Mouse (Mus musculus): Measurements from ENCODE around the gene Gpx2. TPM values are rescaled to one million over a fixed set of nuclear protein-coding genes. Genes with fewer than 3 reads are reported as not detected.

Gene Gpx2
- total and polyA plus RNA-seq, 2 experiments = 0.09 to 0.21 TPM

DNA sequence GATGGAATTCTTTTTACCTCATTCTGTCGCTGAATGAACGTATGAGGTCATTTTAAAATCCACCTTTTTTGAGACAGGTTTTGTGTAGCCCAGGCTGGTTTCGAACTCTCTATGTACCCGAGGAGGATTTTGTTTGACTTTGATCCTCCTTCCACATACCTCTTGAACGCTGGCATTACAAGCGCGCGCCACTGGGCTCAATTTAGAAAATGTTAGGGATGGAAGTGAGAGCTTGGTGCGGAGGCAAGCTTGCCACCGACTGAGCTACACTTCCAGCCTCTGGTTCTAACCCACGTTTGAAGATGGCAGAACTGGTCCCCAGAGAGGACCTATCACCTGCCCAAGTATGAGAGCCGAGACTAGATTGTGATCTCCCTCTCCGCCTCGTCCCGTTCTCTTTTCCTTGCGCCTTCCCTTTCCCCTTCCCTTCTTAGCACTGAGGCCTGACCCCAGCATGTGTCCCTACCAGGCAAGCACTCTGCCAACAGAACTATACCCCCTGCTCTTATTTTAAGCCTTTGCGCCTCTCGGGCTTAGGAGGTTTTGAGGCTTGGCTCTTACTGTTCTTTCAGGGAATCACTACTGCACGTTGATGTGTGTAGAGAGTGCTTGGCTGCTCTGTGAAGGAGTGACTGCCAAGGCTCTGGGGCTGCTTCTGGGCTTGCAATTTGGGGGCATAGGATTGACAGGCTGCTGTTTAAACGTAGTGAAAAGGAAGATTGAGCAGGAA is 29.3 kb downstream of the Gpx2 start:
- Histone ChIP-seq H3K79me2 (ENCODE audit: control insufficient read depth, insufficient read depth, low read length) (peaks cover 10% of the 10 kb centered on the region; the same call in 1 of the 2 replicates), H3K4me1 (ENCODE audit: control insufficient read depth, insufficient read depth, low read length) (peaks cover 4% of the 10 kb centered on the region; the same call in 1 of the 2 replicates), H3K36me3 (ENCODE audit: control insufficient read depth, insufficient read depth, low read length) (no peaks in the 10 kb centered on the region), H3K4me3 (ENCODE audit: insufficient read depth, low read depth, low read length) (peak overlapping the region; percentile 84), H3K9ac (ENCODE audit: low read depth, low read length) (peak overlapping the region; percentile 82), H3K27me3 (ENCODE audit: control insufficient read depth, insufficient read depth, low read length) (no peaks in the 10 kb centered on the region), H3K27ac (replicated peaks; ENCODE audit: insufficient read depth, low read depth, low read length) (peak overlapping the region; percentile 92)
- WGBS = 24% methylated on average over 20 of the region's 20 CpGs
- peak; percentile 12 for DNase-seq (ENCODE audit: extremely low read depth, low read depth, low spot score)
- TF ChIP-seq POLR2A (IDR thresholded peaks at IDR 0.05; ENCODE audit: extremely low read depth, insufficient read depth, low read length) (no peak), CTCF (IDR thresholded peaks at IDR 0.05; ENCODE audit: low read depth, low read length) (no peak)

DNA sequence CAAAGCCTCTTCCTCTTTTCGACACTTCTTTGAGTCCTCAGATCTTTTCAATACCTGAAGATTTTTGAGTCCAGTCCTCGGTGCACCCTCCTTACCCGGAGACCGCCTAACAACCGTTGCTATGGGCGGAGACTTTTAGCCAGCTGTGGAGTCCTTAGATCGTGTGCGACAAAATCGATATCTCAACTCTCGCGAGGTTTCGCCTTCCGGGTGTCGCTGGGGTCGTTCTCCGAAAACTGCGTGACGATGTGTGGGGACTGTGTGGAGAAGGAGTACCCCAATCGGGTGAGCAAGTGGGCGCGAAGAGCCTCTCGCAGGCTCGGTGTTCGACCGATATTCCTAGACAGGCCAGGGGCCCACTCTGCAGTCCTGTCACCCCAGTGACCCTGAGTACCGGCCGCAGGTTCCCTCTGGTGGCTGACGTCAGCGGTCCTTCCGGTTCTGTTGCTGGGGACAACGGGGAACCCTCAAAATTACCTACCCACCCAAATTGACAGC is 30.0 kb downstream of the Gpx2 start, which contains the start of the genes Churc1 and Fntb:
Gene Churc1 (plus strand): TSS at position 185 of the 498 bp plus-strand sequence.
Gene Fntb (plus strand): TSS at position 236 of the 498 bp plus-strand sequence.
- Histone ChIP-seq H3K4me3 (ENCODE audit: insufficient read depth, low read depth, low read length) (peak within 1 kb of the TSS; percentile 84), H3K36me3 (ENCODE audit: control insufficient read depth, insufficient read depth, low read length) (no peaks in the 10 kb centered on the region), H3K27me3 (ENCODE audit: control insufficient read depth, insufficient read depth, low read length) (no peaks in the 10 kb centered on the region), H3K27ac (replicated peaks; ENCODE audit: insufficient read depth, low read depth, low read length) (peak within 1 kb of the TSS; percentile 92), H3K4me1 (ENCODE audit: control insufficient read depth, insufficient read depth, low read length) (peaks cover 4% of the 10 kb centered on the region; the same call in 1 of the 2 replicates), H3K9ac (ENCODE audit: low read depth, low read length) (peak within 1 kb of the TSS; percentile 82), H3K79me2 (ENCODE audit: control insufficient read depth, insufficient read depth, low read length) (peaks cover 10% of the 10 kb centered on the region; the same call in 1 of the 2 replicates)
- DNase-seq (ENCODE audit: extremely low read depth, low read depth, low spot score) = peak; percentile 91
- TF ChIP-seq POLR2A (IDR thresholded peaks at IDR 0.05; ENCODE audit: extremely low read depth, insufficient read depth, low read length) (0 out of 2 replicates have a peak, but pooled peaks have one; percentile 33), CTCF (IDR thresholded peaks at IDR 0.05; ENCODE audit: low read depth, low read length) (no peak)
- under 1% methylated on average over 31 of the region's 31 CpGs for WGBS

DNA sequence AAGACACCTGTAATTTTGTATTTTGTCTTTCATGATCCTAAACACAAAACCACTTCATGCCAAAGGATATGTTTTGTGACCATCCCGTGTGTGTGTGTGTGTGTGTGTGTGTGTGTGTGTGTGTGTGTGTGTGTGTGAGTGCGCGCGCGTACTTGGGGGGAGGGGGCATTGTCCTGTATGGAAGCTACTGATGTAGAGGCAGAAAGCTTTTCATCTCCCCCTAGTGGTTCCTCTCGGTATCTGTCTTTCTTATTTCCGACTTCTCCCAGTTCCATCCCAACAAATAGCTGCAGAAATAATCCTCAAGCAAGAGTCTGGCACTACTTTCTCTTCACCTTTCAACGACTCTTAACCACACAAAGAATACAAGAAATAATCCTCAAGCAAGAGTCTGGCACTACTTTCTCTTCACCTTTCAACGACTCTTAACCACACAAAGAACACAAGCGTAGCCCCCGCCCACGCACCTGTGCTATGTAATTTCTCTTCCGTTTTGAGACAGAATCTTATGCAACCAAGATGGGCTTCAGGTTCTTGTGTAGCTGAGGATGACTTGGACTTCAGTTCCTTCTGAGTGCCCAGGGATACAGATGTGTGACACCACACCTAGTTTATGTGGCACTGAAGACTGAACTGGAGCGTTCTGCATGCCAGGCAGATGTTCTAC is 42.6 kb downstream of the Gpx2 start:
- Histone ChIP-seq H3K27ac (replicated peaks; ENCODE audit: insufficient read depth, low read depth, low read length) (no peak overlapping the region), H3K4me3 (ENCODE audit: insufficient read depth, low read depth, low read length) (no peak overlapping the region), H3K79me2 (ENCODE audit: control insufficient read depth, insufficient read depth, low read length) (no peaks in the 10 kb centered on the region), H3K4me1 (ENCODE audit: control insufficient read depth, insufficient read depth, low read length) (no peaks in the 10 kb centered on the region), H3K9ac (ENCODE audit: low read depth, low read length) (no peak overlapping the region), H3K36me3 (ENCODE audit: control insufficient read depth, insufficient read depth, low read length) (no peaks in the 10 kb centered on the region), H3K27me3 (ENCODE audit: control insufficient read depth, insufficient read depth, low read length) (no peaks in the 10 kb centered on the region)
- no peak for TF ChIP-seq POLR2A (IDR thresholded peaks at IDR 0.05; ENCODE audit: extremely low read depth, insufficient read depth, low read length)
- TF ChIP-seq CTCF (IDR thresholded peaks at IDR 0.05; ENCODE audit: low read depth, low read length) = peak; percentile 51
- DNase-seq (ENCODE audit: extremely low read depth, low read depth, low spot score) = peak; percentile 41
- 36% methylated on average over 14 of the region's 14 CpGs for WGBS

DNA sequence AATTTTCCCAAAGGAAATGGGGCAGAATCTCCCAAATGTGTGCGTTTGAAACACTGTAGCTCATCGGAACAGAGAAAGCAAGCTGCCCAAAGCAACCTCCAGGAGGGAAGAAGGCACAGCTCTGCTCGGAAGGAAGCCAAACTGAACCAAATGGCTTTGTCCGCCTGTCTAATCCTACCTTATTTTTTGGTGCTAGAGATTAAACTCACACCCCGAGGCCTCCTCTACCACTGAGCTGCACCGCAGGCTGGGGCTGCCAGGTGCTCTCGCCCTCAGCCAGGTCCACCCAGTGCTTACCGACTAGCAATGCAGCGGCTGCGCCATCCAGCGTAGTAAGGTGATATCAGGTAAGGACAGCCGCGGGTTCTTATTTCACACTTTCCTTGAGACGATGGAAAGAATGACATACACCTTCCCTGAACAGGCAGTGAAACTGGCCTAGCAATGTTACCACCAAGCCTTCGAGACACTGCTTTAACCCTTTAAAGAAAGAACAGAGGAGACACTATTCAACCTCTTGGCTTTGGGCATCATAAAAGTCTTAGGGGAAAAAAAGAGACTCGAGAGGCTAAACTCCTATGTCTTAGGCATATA is 44.4 kb downstream of the Gpx2 start:
- Histone ChIP-seq H3K27ac (replicated peaks; ENCODE audit: insufficient read depth, low read depth, low read length) (no peak overlapping the region), H3K4me3 (ENCODE audit: insufficient read depth, low read depth, low read length) (no peak overlapping the region), H3K36me3 (ENCODE audit: control insufficient read depth, insufficient read depth, low read length) (no peaks in the 10 kb centered on the region), H3K79me2 (ENCODE audit: control insufficient read depth, insufficient read depth, low read length) (no peaks in the 10 kb centered on the region), H3K9ac (ENCODE audit: low read depth, low read length) (no peak overlapping the region), H3K4me1 (ENCODE audit: control insufficient read depth, insufficient read depth, low read length) (no peaks in the 10 kb centered on the region), H3K27me3 (ENCODE audit: control insufficient read depth, insufficient read depth, low read length) (no peaks in the 10 kb centered on the region)
- TF ChIP-seq POLR2A (IDR thresholded peaks at IDR 0.05; ENCODE audit: extremely low read depth, insufficient read depth, low read length) (no peak), CTCF (IDR thresholded peaks at IDR 0.05; ENCODE audit: low read depth, low read length) (no peak)
- no peak for DNase-seq (ENCODE audit: extremely low read depth, low read depth, low spot score)
- WGBS = 78% methylated on average over 16 of the region's 16 CpGs

Other genes starting within 250 kb of the Gpx2 start
- gene Sptb, start 85.0 kb downstream of the Gpx2 start, total RNA-seq (2014; rRNA removed) = 0.46 and 0.54 TPM in 2 replicates
- gene Sptb, start 85.0 kb downstream of the Gpx2 start, polyA plus RNA-seq (2012; rRNA removed) = 0.31 and 0.43 TPM in 2 replicates
- 94.0 and 99.2 TPM in 2 replicates for gene Churc1, start 30.0 kb downstream of the Gpx2 start, total RNA-seq (2014; rRNA removed)
- gene Churc1, start 30.0 kb downstream of the Gpx2 start, polyA plus RNA-seq (2012; rRNA removed) = 51.8 and 54.8 TPM in 2 replicates
- gene Fntb, start 30.0 kb downstream of the Gpx2 start, total RNA-seq (2014; rRNA removed) = 1.4 and 1.7 TPM in 2 replicates
- 5.2 and 6.5 TPM in 2 replicates for gene Fntb, start 30.0 kb downstream of the Gpx2 start, polyA plus RNA-seq (2012; rRNA removed)
- gene Rab15, start 27.4 kb upstream of the Gpx2 start, total RNA-seq (2014; rRNA removed) = 0.20 TPM in 1 of 2 replicates, not detected in the other
- gene Rab15, start 27.4 kb upstream of the Gpx2 start, polyA plus RNA-seq (2012; rRNA removed) = 0.11 TPM in 1 of 2 replicates, not detected in the other
- gene Max, start 166.6 kb upstream of the Gpx2 start, total RNA-seq (2014; rRNA removed) = 8.3 and 8.6 TPM in 2 replicates
- 8.8 and 10.1 TPM in 2 replicates for gene Max, start 166.6 kb upstream of the Gpx2 start, polyA plus RNA-seq (2012; rRNA removed)

All from liver, adult 2 months (tissue).